Mouse (Mus musculus) heart, adult 8-10 months (tissue): ENCODE measurements around the gene Gm17349. TPM values are rescaled to one million over a fixed set of nuclear protein-coding genes. Genes with fewer than 3 reads are reported as not detected.

Experiments
- DNase-seq: peaks from one replicate; pipeline ENCODE4 v3.0.0; 2022; ENCODE audit warnings: low spot score
- total RNA-seq, 4 experiments: library from RNA; stranded (reverse); gene quantifications; 2 replicates each; pipeline ENCODE4 v1.2.4; 2022

Gene Gm17349
- total RNA-seq, 4 experiments from 2014 or later = 2.4 to 3.3 (median 2.9) TPM

- no peak for DNase-seq
Observed at GRCm38 (mm10) chr15:99661121-99661830, 44.0 kb downstream of the Gm17349 start.

- no peak for DNase-seq
Observed at GRCm38 (mm10) chr15:99658437-99658836, 46.9 kb downstream of the Gm17349 start.

- DNase-seq = no peak
Observed at GRCm38 (mm10) chr15:99655956-99656355, 49.3 kb downstream of the Gm17349 start.

GRCm38 (mm10) chr15:99653876-99654275, 51.4 kb downstream of the Gm17349 start:
- DNase-seq = no peak

GRCm38 (mm10) chr15:99653291-99653690, 52.0 kb downstream of the Gm17349 start:
- no peak for DNase-seq

Other genes starting within 250 kb of the Gm17349 start
- 1 to 10 TPM; 3.2 to 5.2 (median 4.4) TPM for gene Nckap5l, start 247.7 kb downstream of the Gm17349 start, total RNA-seq
- gene Bcdin3d, start 230.8 kb downstream of the Gm17349 start, total RNA-seq = 1 to 10 TPM; 3.0 to 3.4 (median 3.3) TPM
- gene Faim2, start 177.3 kb downstream of the Gm17349 start, total RNA-seq = under 1 TPM in 3 of 4 experiments, not detected in 1; 0.13 to 0.25 (median 0.14) TPM
- gene Aqp2, start 126.4 kb downstream of the Gm17349 start, total RNA-seq = not detected
- under 1 TPM in 3 of 4 experiments, not detected in 1; 0.26 to 0.57 (median 0.37) TPM for gene Aqp5, start 114.7 kb downstream of the Gm17349 start, total RNA-seq
- under 1 TPM in 2 of 4 experiments, not detected in 2; 0.17 to 0.41 TPM for gene Aqp6, start 104.1 kb downstream of the Gm17349 start, total RNA-seq
- gene Racgap1, start 53.8 kb downstream of the Gm17349 start, total RNA-seq = 1 to 10 TPM in 1 of 4 experiments, under 1 TPM in 3; 0.46 to 1.6 (median 0.99) TPM
- gene Asic1, start 35.1 kb downstream of the Gm17349 start, total RNA-seq = under 1 TPM; 0.14 to 0.56 (median 0.35) TPM
- gene Smarcd1, start 3.4 kb downstream of the Gm17349 start, total RNA-seq = 10 to 100 TPM; 21.7 to 25.8 (median 24.5) TPM
- 10 to 100 TPM; 38.6 to 59.0 (median 49.5) TPM for gene Gpd1, start 12.0 kb upstream of the Gm17349 start, total RNA-seq
- 100 to 1,000 TPM; 240 to 284 (median 258) TPM for gene Cox14, start 20.1 kb upstream of the Gm17349 start, total RNA-seq
- 10 to 100 TPM; 17.8 to 23.6 (median 18.1) TPM for gene Cers5, start 67.4 kb upstream of the Gm17349 start, total RNA-seq
- gene Lima1, start 170.0 kb upstream of the Gm17349 start, total RNA-seq = 10 to 100 TPM; 17.6 to 21.7 (median 20.4) TPM